8 mouse cellular contexts compared by ENCODE assay signal in genomic region chr1:190172979-190173461, GRCm38 (mm10). TPM values are rescaled to one million over a fixed set of nuclear protein-coding genes. Genes with fewer than 3 reads are reported as not detected.
A peak's percentile ranks its signal among the peaks of the same experiment; 100 is the strongest.
DNase-seq lines count a peak whose midpoint lies in the region; ATAC-seq and TF ChIP-seq lines count a peak whose summit lies in the region.

No protein-coding gene starts in this region.

- no peak for ATAC-seq in forebrain, embryonic 15.5 days (replicated peaks)
- no peak for ATAC-seq in limb, embryonic 15.5 days (ENCODE audit: insufficient number of reproducible peaks, low FRiP score, low TSS enrichment, low read depth)

- DNase-seq in kidney, postnatal 4 days: peak; percentile 26 to 33
- DNase-seq in kidney, postnatal 14 days: no peak
- no peak for DNase-seq in T-cell, adult 2 months (ENCODE audit: low spot score)
- no peak for DNase-seq in urinary bladder, postnatal 4 days (ENCODE audit: low spot score in 2 of 2)
- no peak for DNase-seq in urinary bladder, adult 2 months (ENCODE audit: low spot score)

- no peaks in the 10 kb centered on the region for H3K36me3 ChIP-seq in forebrain, embryonic 15.5 days
- no peaks in the 10 kb centered on the region for H3K36me3 ChIP-seq in limb, embryonic 15.5 days
- no peaks in the 10 kb centered on the region for H3K36me3 ChIP-seq in small intestine, adult 2 months (ENCODE audit: control insufficient read depth, insufficient read depth, low read length)

- 2% methylated on average over 24 of the region's 24 CpGs for WGBS in forebrain, embryonic 15.5 days
- 4% methylated on average over 24 of the region's 24 CpGs for WGBS in limb, embryonic 15.5 days
- WGBS in small intestine, adult 2 months: 3% methylated on average over 24 of the region's 24 CpGs

- no peak for TF ChIP-seq POLR2A in small intestine, adult 2 months (IDR thresholded peaks at IDR 0.05; ENCODE audit: low read depth, low read length)

- peaks cover 23% of the 10 kb centered on the region for H3K27me3 ChIP-seq in forebrain, embryonic 15.5 days
- peaks cover 84% of the 10 kb centered on the region for H3K27me3 ChIP-seq in limb, embryonic 15.5 days
- peaks cover 63% of the 10 kb centered on the region for H3K27me3 ChIP-seq in small intestine, adult 2 months (ENCODE audit: control insufficient read depth, insufficient read depth, low read length)

- H3K4me1 ChIP-seq in forebrain, embryonic 15.5 days: peaks cover 57% of the 10 kb centered on the region
- peaks cover 54% of the 10 kb centered on the region for H3K4me1 ChIP-seq in limb, embryonic 15.5 days
- peaks cover 10% of the 10 kb centered on the region; the same call in 1 of the 2 replicates for H3K4me1 ChIP-seq in small intestine, adult 2 months (ENCODE audit: control insufficient read depth, insufficient read depth, insufficient read length, low read length)

- TF ChIP-seq CTCF in small intestine, adult 2 months (IDR thresholded peaks at IDR 0.05; ENCODE audit: extremely low read depth, insufficient read length, insufficient replicate concordance, low read depth, low read length): no peak

- peak overlapping the region; percentile 13 for H3K4me3 ChIP-seq in forebrain, embryonic 15.5 days
- H3K4me3 ChIP-seq in limb, embryonic 15.5 days: peak overlapping the region; percentile 17; the same call in 1 of the 2 replicates
- peak overlapping the region; percentile 9; the same call in 1 of the 2 replicates for H3K4me3 ChIP-seq in small intestine, adult 2 months (ENCODE audit: low read depth, low read length)

- no peak overlapping the region for H3K9ac ChIP-seq in forebrain, embryonic 15.5 days (replicated peaks)
- H3K9ac ChIP-seq in limb, embryonic 15.5 days: no peak overlapping the region

- H3K27ac ChIP-seq in forebrain, embryonic 15.5 days (replicated peaks): no peak overlapping the region
- H3K27ac ChIP-seq in limb, embryonic 15.5 days: no peak overlapping the region
- no peak overlapping the region for H3K27ac ChIP-seq in small intestine, adult 2 months (ENCODE audit: insufficient read depth, low read depth, low read length)

- peak overlapping the region; percentile 85 for H3K4me2 ChIP-seq in forebrain, embryonic 15.5 days (replicated peaks)
- peak overlapping the region; percentile 24 for H3K4me2 ChIP-seq in limb, embryonic 15.5 days

- H3K9me3 ChIP-seq in forebrain, embryonic 15.5 days: no peaks in the 10 kb centered on the region
- H3K9me3 ChIP-seq in limb, embryonic 15.5 days: no peaks in the 10 kb centered on the region

RNA-seq across cellular contexts. Expression of gene Prox1, which starts 2.5 kb away (rescaled TPM):
- 10.1 and 13.1 TPM in 2 replicates for polyA plus RNA-seq in forebrain, embryonic 15.5 days (2015; fragmentation: Nextera tagmentation; extraction: Ambion mirVana)
- 2.1 and 2.6 TPM in 2 replicates for polyA plus RNA-seq in limb, embryonic 15.5 days (2015; fragmentation: Nextera tagmentation; extraction: Ambion mirVana)
- polyA plus RNA-seq in small intestine, adult 2 months (2012; rRNA removed): 0.41 and 1.7 TPM in 2 replicates
- polyA plus RNA-seq in urinary bladder, adult 2 months (2012; rRNA removed): 0.70 and 1.0 TPM in 2 replicates

Comparison
In these comparisons a context has a peak if more than half of its experiments do, and no peak if none do; other contexts are left out.
1. DNase-seq: peak in kidney, postnatal 4 days (2 of 2); none in kidney, postnatal 14 days (single experiment), T-cell, adult 2 months (single experiment), urinary bladder, postnatal 4 days (0 of 2) and urinary bladder, adult 2 months (single experiment).
2. Peak in every context shown above with its lines, with median percentiles within 50 percentile points of each other: H3K4me3 ChIP-seq.